Mouse (Mus musculus) spleen, adult 2 months (tissue): ENCODE measurements at regions not wholly inside any gene's neighbourhood (a gene's known extent, or its start where the extent isn't known, plus 50 kb on each side); places are given as distances from the start of the nearest gene placed in this dataset.

Experiments
- CTCF ChIP-seq: fragments of 200-500 bp; IDR thresholded peaks from 2 replicates; pipeline ENCODE4 v1.5.1; 2011; ENCODE audit warnings: mild to moderate bottlenecking, inconsistent platforms; ENCODE audit not compliant: insufficient read depth, insufficient read length, insufficient replicate concordance; ENCODE audit errors: extremely low read depth
- POLR2A ChIP-seq: fragments of 200-500 bp; IDR thresholded peaks from 2 replicates; pipeline ENCODE4 v1.6.1; 2011; ENCODE audit warnings: low read depth, low read length, inconsistent platforms

- no peak for TF ChIP-seq CTCF
- TF ChIP-seq POLR2A = no peak
These were observed 110.5 kb upstream of the Jun start for GRCm38 (mm10) chr4:95162386-95163090.
